Mouse (Mus musculus) right cerebral cortex, postnatal 14 days (tissue): ENCODE results near the gene Dgcr8.

Experiments used
- DNase-seq: peaks from one replicate; pipeline ENCODE4 v3.0.0; 2022

Dgcr8 gene

DNA sequence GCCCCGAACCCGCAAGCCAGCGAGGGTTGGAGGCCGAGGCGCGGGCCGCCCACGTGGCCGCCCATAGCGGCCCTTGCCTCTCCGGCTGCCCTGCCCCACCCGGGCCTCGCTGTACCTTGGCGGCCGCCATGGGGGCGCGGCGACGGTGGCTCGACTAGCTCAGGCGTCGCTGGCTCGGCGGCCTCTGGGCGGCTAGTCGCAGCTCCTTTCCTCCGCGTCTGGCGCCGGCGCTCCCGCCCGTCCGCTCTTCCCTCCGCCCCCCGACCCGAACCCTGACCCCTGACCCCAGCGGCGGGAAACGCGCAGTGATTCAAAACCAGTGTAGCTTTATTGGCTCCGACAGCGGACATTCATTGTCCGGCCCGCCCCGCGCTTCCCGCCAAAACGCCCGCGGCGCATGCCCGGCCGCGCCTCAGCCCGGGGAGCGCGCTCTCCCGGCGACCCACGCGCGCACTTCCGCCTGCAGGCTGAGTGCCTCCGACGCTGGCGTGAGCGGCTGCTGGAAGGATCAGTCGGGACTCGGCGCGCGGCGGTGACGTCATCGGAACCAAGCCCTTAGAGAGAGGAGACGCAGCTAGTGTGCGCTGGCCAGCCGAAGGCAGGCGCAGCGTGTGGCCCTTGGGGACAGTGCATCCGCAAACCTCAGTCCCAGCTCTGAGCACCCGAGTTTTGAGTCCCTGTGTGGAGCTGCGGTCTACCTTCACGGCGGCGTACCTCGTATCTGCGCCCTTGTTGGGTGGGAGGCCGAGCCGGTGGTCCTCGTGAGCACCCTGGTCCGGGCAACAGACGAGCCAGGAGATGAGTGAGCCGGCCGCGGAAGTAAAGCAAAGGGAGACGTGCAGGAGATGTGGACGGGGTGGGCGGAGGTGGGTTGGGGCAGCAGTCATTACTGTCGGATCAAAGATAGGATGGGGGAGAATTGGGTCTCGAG, 40.3 kb downstream of the Dgcr8 start, which contains the start of the genes Trmt2a and Ranbp1:
Gene Trmt2a, plus strand, starts transcription at position 247 of the 931 bp plus-strand sequence.
Gene Ranbp1, minus strand, starts transcription at position 300 of the 931 bp plus-strand sequence.
- DNase-seq, result peak; percentile 100

DNA sequence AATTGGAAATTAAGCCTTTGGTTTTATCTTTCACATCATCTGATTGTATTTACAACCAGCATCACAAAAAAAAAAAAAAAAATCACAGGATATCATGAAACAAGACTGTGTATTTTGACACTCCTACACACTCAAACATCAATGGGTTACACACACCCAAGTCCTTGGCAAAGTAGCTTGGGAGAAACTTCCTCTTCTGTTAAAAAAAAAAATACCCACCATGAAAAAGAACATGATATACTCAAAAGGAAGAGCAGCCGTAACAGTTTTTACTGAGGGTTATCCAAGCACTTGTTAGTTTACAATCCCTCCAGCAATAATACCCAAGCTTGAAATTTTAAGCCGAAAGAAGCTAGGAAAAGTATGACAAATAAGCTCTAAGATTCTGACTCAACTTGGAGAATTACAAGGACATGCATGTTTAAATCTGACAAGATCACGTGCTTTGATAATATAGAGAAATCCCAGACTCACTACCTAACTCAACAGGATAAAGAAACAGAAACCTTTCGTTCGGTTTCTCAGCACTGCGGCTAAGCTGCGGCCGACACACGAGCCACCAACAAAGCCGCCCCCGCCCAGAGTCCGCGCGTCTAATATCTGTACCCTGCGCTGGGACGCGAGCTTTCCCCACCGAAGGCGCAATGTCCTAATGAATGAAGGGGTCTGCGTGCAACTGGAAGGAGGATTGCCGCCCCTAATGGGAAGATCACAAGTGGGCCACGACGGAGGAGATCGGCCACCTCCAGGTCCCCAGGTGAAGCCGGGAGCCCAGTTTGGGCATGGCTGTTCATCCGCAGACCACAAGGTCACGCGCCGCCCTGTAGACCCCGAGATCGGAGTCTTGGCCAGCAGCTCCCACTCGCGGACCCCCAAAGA, 41.3 kb downstream of the Dgcr8 start:
- peak; percentile 31 for DNase-seq

DNA sequence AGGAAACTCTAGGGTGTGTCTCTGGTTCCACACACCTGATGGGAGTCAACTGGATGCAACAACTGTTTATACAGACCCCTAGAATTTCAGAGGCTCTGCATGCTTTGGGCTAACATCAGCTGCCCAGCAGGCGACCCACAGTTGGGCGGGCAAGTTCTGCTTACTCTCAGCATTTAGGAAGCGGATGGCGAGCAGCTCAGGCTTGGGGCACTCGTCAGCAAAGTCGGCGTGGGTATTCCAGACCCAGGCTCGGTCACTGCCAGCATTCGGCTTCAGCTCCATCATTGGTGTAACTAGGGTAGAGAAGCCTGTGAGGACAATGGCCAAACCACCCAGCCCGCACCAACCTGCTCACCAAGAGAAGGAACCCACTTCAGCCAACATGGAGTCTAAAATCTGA, 47.5 kb downstream of the Dgcr8 start:
- DNase-seq, result no peak

DNA sequence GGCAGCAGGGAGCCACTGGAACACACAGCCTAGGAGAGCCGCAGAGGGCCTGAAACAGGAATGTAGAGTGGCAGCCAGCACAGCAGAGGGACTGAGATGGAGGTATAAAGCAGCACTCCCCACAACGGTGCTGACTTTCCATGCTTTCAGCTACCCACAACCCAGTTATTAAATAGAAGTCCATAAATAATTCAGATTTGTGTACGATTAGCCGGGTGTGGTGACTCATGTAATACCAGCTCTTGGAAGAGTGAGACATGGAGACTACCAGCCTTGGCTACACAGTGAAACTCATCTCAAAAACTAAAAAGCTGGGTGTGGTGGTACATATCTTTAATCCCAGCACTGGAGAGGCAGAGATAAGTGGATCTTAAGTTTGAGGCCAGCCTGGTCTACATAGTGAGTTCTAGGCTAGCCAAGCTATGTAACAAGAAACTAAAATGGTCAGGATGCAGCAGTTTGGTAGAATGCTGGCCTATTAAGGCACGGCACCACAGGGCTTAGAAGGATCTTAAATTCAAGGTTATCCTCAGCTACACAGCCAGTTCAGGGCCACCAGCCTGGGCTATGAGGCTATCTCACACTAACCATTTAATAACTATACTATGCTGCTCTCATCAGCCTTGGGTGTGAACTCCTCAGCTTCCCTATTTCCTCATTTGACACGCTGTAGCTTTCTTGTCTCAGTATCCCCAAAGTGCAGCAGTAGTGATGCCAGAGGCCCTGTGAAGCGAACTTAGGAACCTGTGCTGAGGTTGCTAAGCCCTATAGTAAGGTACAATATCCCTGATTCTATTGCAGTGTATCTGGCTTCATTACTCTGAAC, 52.2 kb downstream of the Dgcr8 start:
- DNase-seq, result no peak

DNA sequence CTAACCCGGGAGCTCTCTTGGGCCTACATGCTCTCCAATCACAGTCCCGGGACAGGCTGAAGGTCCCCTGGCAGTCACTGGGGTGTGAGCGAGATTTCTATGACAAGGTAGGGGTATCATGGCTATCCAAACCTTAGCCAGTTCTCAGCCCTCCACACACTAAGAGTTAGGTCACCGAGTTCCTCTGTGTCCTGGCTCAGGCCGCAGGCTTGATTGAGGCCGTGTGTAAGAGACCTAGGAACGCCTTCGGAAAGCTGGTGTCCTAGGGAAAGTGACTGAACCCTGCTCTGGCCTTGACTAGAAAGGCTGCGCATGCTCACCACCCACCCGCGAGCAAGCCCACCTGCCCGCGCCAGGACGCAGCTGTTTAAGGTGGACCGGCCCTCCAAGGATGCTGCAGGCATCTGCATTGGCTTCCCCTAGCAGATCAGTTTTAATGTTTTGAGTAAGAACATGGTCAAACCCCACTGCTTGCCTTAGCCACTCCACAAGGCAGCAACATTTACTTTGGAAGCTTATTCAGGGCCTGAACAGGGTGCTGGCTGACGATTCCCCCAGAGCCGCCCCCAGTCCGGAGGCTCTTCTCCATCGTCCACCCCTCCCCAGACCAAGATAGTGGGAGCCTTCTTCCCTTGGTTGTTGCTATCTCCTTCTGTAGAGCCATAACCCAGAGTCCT, 53.5 kb downstream of the Dgcr8 start:
- peak; percentile 62 for DNase-seq

DNA sequence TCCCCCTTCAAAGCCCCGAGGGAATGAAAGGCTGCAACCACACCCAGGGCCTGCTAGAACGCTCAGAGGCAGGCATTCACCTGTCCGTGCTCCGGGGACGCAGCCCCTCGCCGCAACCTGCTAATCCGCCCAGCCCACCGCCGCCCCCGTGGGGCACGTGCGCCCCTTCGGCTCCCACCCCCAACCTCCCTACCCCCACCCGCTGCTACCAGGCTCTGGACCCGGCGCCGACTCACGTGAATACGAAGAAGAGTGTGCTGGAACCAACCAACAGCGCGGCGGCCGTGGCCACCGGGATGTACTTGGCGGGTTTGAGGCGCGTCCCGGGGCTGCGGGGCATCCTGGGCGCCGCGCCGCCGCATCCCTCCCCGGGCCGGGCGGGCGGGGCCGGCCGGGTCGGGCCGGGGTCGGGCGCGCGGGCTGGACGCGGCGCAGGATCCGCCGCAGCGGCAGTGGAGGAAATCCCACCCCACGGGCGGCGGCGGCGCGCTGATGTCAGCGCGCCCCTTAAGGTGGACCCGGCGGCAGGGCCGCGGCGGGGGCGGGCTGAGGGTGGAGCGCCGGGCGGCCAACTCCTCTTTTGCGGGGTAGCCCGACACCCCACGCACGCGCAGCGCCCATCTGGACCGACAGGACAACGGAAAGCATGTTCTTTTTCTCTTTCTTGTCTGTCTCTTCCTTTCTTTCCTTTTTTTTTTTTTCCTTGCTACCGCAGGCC, 54.2 kb downstream of the Dgcr8 start, which contains the start of gene Zdhhc8:
Gene Zdhhc8, minus strand, starts transcription at position 466 of the 718 bp plus-strand sequence.
- peak; percentile 83 for DNase-seq

DNA sequence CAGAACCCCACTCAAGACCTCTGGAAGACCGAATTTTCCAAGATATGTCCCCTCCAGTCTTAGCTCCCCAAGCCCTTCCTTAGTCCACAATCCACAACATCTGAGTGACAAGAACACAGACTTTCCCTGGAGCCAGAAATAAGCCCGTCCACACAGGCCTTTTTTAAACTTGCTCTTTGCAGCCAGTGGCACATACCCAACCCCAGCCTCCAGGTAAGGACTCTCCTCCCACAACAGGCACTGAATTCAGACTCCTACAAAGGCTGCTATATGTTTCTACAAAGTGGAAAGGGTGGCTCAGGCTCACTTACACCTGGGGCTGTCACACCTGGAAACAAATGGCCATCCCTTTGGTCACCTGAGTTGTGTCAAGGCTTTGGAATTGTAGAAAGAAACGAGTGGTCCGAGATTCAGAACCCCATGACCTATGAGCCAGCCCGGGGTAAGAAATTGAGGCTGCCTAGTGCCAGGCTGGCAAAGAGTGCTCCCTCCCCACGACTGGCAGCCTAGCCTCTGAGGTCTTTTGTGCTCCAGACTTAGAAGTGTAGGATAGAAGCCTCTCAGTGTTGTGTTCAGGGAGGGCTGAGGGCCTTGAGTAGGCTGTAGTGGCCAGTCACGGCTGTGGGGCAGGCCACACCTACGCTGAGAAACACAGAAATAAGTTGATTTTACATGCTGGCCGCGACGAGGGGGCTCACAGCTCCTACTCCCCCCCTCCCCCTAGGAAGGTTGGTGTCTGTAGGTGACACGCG, 55.0 kb downstream of the Dgcr8 start:
- no peak for DNase-seq

DNA sequence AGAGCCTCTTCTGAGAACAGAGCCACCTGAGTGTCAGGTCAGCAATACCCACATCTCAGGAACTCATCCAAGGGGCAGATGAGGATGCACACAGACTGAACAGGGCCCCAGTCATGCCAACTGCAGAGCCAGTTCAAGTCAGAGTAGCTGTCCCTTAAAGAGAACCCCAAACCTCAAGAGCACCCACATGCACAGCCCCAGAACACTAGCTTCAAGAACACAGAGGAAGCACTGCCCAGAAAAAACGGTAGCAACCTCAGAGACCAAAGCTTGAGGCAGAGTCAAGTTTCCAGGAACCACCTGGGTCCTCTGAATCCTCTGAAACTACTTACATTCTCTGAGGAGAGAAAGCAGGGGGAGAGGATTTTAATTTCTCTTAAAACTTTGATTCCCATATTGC, 55.6 kb downstream of the Dgcr8 start:
- no peak for DNase-seq

DNA sequence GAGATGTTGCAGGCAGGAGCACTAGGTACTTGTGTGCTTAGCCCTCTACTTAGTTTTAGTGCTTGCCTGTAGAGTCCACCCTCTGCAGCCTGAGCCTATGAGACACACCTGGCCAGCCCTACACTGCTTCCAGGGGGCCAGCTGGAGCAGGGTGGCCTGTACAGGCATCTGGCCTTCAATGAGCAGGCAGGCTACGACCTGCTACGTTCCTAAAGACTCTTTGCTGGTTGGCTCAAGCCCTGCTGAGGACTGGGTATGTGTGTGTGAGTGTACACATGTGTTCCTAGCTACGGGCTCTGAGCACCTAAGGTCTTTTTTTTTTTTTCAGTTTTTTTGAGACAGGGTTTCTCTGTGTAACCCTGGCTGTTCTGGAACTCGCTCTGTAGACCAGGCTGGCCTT, 57.6 kb downstream of the Dgcr8 start:
- no peak for DNase-seq

DNA sequence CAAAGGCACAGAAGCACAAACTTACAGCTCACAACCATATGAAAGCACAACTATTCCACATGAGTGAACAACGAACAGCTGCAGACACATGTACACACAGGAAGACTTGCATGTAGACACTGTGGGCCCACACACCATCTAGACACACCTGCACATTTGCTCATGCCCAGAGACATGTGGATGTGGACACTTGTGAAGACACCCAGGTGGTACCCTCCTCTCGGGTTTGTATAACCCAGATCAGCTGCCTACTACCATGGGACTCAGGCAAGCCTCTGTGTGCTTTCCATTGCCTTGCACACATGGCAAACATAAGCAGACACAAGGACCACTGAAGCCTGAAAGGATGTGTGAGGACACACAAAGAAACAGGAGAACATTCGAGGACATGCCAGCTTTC, 58.0 kb downstream of the Dgcr8 start:
- DNase-seq, result no peak

DNA sequence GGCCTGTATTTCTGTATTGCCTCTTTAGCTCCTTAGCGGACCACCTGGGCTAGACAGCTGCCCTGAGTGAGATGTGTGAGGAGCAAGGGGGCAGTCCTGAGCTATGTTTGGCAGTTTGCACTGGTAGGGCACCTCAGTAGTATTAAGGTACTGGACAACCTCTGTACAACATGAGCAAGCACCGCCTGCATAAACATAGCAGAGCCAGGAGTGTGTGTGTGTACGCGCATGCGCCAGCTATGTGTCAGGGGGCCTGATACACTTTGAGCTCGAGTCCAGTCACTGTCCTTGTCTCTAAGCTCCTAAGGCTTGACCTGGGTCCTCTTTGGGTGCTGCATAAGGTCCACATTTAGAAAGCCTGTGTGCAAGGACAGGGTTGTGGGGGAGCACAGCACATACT, 58.4 kb downstream of the Dgcr8 start:
- no peak for DNase-seq

DNA sequence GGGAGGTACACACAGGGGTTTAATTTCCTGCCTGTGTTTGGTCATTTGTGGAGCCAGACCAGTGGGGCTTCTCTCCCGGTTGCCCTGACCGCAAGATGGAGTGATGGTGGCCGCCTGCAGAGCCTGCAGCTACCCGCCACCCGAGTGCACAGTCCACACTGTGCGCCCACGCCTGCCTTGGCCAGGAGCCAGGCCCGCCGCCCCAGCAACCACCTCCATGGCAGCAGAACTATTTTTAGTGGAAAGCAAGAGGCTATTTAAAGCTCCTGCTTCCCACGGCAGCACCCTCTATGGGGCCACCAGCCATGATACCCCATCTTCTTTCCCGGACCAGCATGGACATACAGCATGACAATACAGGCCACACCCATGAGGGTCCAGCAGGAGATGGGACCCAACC, 59.4 kb downstream of the Dgcr8 start:
- DNase-seq, result peak; percentile 88

DNA sequence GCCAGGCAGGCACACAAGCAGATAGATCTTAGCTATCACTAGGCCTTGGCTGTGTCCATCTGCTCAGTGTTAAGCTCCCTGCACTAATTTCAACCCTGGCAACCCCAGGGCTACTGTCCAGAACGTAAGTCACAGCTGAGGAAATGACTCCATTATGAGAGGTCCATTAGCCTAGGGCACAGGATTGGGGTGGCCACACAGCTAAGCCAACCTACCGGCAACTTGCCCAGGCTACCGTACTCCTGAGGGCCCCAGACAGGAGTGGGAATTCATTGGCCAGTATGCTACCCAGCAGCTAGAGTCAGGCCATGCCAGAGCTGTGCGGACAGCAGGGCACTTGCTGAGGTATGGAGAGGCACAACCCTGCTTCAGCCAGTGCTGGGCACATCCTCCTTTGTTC, 60.2 kb downstream of the Dgcr8 start:
- no peak for DNase-seq

DNA sequence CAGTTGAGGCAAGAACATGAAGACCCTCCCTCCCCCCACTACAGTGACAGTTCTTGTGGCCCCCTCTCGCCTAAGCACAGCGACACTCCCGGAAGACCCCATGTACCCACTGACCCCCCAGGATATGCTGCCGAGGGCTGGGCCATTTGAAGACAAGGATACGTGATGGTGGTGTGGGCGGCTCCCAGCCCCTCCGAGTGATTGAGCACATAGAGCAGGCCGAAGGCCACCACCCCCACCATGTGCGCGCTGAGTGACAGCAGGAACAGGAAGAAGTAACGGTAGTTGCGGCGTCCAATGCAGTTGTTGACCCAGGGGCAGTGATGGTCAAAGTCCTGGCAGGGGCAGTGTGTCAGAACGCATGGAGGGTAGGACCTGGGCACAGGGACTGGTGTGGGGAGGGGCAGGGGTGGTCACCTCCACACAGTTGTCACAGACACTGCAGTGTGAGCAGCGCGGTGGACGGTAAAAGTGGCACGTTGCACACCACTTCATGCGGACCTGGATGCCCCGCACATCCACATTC, 61.1 kb downstream of the Dgcr8 start:
- DNase-seq, result no peak

DNA sequence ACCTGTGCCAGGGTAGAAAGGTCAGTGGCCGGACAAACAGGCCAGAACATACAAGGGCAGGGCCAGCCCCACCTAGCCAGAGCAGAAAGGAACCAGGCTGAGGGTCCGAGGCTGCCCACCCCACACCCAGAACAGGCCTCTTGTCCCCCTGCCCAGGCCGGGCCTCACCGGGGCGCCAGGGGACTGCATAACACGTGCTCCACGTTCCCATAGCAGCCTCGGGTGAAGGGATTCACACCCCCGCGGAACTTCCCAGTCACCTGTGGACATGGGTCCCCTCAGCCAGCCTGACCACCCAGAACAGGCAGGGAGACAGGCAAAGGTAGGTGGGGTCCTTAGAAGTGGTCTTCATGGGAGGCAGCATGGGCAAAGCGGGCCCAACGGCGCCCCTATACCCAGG, 61.9 kb downstream of the Dgcr8 start:
- no peak for DNase-seq

DNA sequence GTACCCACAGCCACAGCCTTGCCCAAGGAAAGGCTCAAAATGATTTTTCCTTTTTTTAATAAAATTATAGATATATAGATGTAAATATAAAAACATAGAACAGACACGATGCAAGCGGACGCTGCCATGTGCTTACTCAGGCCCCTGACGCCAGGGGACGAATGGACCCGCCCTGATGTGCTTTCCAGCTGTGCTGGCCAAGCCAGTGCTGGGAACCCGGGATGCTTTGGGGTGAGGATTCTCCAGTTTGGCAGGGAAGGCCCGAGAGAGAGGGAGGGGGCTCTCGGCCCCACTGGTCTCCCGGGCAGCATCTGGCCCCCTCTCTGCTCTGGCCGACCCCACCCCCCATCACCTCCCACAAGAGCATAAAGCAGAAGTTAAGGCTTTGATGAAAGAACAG, 66.9 kb downstream of the Dgcr8 start:
- DNase-seq, result no peak

DNA sequence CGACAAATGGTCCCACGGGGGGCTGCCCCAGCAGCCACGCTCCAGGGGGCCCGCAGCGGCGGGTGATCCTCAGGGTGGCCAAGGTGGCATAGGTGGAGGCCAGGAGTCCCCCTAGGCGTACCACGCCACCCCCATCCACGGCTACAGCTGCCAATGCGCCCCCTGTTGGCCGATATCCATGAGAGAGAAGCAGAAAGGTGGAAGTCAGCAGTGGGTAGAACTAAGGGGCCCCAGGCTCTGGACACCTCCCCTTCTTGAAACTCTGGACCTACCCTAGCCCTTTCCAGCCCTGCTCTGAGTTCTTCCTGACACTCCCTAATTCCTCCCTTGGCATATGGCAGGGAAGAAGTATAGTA, 67.5 kb downstream of the Dgcr8 start:
- DNase-seq, result no peak

DNA sequence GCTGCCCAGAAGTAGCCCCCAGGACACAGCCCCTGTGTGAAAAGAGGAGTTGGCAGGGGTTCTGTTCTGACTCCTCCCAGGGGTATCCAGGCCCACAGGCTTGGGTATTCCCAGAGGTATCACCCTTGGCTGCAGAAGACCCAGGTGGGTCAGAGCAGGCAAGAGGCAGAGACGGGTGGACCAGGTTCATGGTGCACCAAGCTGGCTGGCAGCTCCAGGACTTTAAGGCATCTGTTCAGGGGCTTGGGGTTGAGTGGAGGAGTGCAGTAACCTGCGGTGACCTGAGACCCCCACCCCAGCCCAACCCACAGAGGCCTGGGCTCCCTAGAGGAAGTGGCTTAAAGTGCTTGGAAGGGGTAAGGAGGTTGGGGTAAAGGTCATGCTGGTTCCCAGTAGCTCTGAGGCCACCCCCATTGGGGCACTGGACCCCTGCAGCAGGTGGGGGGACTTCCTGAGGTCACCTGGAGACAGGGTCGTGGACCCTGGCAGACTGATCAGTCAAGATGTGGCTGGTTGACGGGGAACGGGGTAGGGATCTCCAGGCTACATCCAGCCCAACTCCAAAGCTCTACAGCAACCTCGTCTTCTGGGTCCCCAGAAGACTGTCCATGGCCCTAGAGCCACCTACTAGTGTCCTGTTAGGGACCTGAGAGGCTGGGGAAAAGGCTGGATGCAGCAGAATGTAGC, 68.0 kb downstream of the Dgcr8 start:
- no peak for DNase-seq

DNA sequence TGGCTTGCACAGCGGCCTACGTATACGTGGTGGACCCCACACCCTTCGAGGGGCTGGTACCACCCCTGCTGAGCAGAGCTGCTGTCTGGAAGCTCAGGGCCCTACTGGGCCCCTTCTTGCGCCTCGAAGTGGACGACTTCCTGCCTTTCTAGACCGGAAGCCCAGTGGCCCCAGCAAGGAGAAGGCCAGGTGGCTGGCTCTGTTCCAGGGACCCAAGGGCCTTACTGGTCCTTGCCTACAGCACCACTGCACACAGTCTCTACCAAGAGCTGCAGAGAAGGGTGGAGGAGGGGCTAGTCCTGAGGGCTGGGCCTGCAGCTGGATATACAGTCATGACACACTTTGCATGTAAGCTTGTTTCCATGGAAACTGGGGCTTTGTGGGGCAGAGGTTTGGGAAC, 69.0 kb downstream of the Dgcr8 start:
- DNase-seq, result peak; percentile 66

DNA sequence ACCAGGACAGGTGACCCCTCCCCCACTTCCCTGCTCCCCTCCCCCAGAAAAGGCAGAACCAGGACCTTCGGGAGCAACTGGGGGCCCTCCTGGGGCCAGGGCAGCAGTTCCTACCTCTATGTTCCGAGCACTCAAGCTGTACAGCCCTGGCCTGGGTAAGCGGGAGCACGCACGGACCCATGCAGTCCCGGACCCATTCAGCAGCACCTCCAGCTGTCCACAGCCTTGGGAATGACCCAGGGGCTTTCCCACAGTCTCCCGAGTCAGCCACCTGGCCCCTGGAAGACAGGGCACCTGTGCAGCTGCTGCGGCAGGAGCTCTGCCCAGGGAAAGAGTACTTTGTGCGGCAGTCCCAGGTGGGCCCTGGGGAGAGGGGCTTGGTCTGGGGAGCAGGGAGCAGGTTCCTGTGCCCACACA, 70.5 kb downstream of the Dgcr8 start:
- DNase-seq, result no peak
